Mouse (Mus musculus) layer of hippocampus, postnatal 25 days (tissue): ENCODE measurements around the gene Bcl7c. TPM values are rescaled to one million over a fixed set of nuclear protein-coding genes. Genes with fewer than 3 reads are reported as not detected.
"Not testable (repeated sequence)": the region's sequence is repeated elsewhere in the genome, so short reads cannot be mapped to it uniquely, and the experiment has no call there.

Experiments used
- DNase-seq, 2 experiments: peaks; one replicate each; pipeline ENCODE4 v3.0.0; 2022; ENCODE audit warnings: mixed read lengths in 2 of 2, low spot score in 1 of 2; ENCODE audit errors: extremely low spot score in 1 of 2
- total RNA-seq, 2 experiments: library from RNA; stranded (reverse); gene quantifications; 2 replicates each; pipeline ENCODE4 v1.2.3; 2021

Gene Bcl7c
- total RNA-seq, 2 experiments from 2014 or later: 24.0 to 25.7 TPM

GRCm38 (mm10) chr7:127651624-127652023 lies 57.1 kb downstream of the Bcl7c start:
- no peak for DNase-seq

DNA sequence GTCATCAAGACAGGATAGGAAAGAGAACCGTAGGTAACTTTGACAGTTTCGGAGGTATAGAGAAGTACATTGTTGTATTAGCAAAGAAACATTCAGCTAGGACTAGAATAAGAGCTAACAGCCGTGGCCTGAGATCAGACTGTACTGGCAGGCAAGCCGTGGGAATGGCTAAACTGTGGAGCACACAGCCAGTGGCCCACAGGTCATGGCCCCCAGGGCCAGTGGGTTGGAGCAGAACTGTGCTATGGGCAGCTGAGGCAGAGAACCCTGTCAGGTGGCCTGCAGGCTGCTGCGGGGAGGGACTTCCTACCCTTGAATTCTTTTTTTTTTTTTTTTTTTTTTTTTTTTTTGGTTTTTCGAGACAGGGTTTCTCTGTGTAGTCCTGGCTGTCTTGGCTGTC lies 59.5 kb downstream of the Bcl7c start:
- DNase-seq: no peak

DNA sequence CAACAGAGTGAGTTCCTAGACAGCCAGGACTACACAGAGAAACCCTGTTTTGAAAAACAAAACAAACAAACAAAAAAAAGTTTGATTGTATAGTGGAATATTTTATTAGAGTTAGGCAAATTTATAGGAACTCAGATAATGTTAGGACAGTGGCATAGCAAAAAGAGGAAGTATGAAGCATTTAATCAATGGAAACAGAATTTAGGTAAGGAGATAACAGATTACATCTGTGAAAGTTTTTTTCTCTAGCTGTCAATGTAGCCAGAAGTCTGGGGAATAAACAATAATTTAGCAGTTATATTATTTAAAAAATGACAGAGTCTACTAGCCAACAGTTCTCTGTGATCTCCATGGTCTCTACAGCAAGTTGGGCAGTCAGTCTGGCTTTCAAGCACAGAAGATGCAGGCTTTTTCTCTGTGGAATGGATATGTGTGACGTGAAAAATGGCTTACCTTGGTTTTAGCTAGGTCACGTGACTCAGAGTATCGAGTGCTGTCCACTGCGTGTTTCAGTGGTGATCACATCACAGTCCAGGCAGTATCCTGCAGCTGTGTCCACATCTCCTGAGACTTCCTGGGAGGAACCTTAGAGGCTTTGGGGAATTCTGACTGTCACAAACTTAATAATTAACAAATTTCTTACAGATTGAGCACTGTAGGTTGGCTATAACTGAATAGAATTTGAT lies 60.1 kb downstream of the Bcl7c start:
- no peak for DNase-seq

GRCm38 (mm10) chr7:127647576-127647975 lies 61.2 kb downstream of the Bcl7c start:
- DNase-seq: not testable (repeated sequence)

- DNase-seq: no peak
These were observed 62.4 kb downstream of the Bcl7c start for GRCm38 (mm10) chr7:127646363-127646762.

DNA sequence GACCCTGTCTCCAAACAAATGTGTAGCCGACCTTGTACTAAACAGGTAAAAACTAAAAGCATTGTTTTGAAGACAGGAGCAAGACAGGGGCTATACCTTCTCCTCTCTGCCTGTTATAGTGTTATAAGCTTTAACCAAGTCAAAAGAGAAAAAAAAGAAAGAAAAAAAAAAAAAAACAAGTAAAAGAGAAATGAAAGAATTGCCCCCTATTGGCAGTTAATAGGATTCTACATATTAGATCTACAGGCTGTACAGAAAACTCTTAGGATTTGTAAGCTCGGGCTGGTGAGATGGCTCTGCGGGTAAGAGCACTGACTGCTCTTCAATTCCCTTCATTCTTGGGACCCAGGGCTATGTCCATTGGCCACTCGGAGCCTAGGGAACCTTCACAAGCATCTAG lies 66.5 kb downstream of the Bcl7c start:
- DNase-seq: no peak

DNA sequence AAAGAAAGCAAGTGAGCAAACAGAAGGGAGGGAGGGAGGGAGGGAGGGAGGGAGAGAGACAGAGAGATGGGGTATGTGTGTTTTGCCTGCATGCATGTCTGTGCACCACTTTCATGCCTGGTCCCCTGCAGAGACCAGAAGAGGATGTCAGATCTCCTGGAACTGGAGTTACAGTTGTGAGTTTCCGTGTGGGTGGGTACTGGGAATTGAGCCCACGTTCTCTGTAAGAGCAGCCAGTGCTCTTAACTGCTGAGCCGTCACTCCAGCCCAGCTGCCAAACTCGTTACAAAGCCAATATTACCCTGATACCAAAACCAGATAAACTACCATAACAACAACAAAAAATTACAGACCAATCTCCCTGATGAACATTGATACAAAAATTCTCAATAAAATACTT lies 67.5 kb downstream of the Bcl7c start:
- no peak for DNase-seq

- DNase-seq: peak; percentile 51 to 75
These were observed 71.8 kb downstream of the Bcl7c start for GRCm38 (mm10) chr7:127636963-127637362.

DNA sequence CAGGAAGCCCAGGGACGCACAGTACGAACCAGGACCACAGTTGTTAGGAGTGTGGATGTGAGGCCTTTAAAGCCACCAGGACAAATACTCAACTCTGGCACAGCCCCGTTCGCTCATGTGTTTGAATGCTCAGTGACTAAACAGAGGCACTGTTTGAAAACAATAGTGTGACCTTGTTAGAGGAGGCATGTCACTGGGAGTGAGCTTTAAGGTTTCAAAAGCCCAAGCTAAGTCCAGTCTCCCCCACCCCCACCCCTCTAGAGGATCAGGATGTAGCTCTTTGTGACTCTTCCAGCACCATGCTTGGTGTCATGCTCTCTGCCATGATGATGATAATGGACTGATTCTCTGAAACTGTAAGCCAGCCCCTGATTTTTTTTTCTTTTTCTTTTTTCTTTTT lies 77.3 kb downstream of the Bcl7c start:
- no peak for DNase-seq

DNA sequence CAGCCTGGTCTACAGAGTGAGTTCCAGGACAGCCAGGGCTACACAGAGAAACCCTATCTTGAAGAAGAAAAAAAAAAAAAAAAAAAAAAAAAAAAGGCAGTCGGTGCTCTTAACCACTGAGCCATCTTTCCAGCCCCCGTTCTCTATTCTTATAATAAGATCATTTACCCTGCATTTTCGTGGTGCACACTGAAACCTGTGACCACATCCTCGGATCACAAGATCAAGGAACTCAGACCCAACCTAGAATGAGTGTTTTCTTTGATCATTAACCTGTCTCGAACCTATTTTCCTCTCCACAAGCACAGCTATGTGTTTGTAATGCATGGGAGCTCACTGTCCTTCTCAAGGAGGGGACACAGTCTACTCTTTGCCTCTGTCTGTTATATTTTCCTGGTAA lies 80.1 kb downstream of the Bcl7c start:
- no peak for DNase-seq

- DNase-seq: no peak
These were observed 82.3 kb downstream of the Bcl7c start for GRCm38 (mm10) chr7:127626471-127626870.

- no peak for DNase-seq
These were observed 82.7 kb downstream of the Bcl7c start for GRCm38 (mm10) chr7:127626039-127626438.

DNA sequence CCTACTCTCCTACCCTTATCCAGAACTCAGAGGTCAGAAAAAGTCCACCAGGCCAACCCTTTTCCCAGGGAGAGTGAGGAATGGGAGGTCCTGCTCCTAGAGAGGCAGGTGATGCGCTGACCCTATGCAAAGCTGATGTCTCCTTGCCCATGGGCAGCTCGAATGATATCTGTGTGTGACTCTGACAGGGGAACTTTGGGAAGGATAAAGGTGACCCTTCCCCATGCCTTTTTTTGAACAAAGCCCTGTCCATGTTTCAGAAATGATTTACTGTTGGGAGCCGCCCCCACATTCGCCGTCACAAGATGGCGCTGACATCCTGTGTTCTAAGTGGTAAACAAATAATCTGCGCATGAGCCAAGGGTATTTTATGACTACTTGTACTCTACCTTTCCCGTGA lies 90.3 kb downstream of the Bcl7c start:
- not testable (repeated sequence) for DNase-seq

DNA sequence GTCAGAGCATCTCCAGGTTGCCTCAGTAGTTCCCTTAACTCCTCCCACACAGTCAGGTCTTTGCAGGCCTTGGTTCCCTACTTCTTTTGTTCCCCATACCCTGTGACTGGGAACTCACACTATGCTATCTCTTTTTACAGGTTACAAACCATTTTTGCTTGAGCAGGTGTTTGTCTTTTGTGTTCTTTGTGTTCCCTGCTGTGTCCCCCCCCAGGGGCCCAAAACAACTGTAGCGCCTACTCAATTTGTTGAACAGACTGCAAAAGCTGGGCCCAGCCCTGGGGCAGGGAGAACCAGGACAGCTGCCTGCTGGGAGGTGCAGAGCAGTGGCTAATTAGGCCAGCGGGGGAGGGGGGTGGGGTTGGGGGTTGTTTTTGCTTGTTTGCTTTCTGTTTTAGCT lies 90.8 kb downstream of the Bcl7c start:
- DNase-seq: no peak

DNA sequence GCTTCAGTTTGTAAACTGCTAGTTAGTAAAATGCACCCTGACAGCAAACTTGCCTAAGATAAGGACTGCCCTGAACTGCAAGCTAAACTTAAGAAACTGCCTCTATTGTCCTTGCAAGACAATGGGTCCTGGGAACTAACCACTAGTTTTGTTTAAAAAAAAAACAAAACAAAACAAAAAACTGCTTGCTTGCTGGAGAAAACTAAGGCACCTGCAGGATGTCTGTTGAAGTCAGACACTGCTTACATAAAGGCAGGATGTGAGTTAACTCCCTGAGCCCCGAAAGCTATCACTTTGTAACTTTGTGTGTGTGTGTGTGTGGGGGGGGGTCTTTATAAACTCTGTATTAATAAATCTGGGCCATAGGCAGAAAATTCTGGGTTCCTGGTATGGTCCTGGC lies 91.9 kb downstream of the Bcl7c start:
- DNase-seq: no peak

- no peak for DNase-seq
These were observed 92.4 kb downstream of the Bcl7c start for GRCm38 (mm10) chr7:127616336-127616735.

DNA sequence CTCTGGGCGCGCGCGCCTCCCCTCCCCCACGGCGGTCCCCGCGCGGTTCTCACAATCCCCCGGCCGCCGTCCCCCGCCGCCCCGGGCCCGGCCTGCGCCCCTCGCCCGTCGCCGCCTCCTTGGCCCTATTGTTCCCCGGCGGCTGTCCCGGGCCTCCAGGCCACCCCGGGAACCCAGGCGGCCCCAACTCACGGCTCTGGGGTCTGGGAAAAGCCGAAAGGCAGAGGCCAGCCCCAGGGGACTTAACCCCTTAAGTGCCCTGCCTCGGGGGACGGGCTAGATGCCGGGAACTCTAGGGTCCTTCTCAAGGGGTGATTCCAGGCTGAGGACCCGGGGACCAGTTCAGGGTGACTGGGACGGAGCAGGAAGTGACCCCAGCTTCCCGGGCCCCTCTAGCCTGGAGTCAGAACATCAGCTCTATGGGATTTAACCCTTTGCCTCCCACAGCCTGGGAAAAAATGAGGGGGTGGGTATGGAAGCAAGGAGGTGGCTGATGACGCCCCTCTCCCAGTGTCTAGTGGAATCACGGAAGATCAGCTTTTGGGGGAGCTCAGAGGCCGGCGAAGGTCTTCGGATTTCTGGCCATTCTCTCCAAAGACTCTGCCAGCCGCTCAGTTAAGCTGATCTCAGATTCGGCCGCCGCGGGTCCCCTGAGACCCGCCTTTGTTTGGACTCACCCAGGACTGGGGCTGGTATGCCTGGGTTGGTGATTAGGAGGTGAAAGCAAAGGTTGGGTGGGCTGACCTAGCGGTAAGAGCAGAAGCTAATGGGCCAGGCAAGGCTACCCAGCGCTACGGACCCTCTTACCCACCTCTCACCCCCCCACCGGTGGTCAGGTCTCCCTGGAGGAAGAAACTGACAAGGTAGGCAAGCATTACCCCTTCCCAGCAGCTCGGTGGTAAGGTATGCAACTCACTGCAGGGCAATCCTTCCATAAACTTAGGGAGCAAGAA lies 93.6 kb downstream of the Bcl7c start, which contains the start of gene Zfp629:
TSS of gene Zfp629 (minus strand) at position 907 of the 953 bp plus-strand sequence.
- DNase-seq: peak; percentile 55 to 64

GRCm38 (mm10) chr7:127614511-127614890 lies 94.2 kb downstream of the Bcl7c start:
- no peak for DNase-seq

- DNase-seq: no peak
These were observed 94.6 kb downstream of the Bcl7c start for GRCm38 (mm10) chr7:127614091-127614490.

DNA sequence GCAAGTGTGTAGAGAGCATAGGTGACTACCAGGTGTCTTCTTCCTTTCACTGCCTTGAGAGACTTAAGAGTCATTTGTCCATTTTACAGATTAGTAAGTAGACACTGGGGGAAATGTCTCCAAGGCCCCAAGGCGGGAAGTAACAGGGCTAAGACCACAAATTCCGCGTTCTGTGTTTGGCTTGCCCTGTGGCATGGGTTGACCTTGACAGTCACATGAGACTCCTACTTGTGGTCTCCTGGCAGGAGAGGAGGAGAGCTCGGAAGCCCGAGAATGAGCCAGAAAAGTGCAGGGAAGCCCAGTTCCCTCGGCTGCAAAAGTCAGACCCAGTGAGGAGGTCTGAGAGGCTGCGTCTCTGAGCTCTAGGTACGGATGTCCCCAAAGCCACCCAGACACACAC lies 95.2 kb downstream of the Bcl7c start:
- no peak for DNase-seq

DNA sequence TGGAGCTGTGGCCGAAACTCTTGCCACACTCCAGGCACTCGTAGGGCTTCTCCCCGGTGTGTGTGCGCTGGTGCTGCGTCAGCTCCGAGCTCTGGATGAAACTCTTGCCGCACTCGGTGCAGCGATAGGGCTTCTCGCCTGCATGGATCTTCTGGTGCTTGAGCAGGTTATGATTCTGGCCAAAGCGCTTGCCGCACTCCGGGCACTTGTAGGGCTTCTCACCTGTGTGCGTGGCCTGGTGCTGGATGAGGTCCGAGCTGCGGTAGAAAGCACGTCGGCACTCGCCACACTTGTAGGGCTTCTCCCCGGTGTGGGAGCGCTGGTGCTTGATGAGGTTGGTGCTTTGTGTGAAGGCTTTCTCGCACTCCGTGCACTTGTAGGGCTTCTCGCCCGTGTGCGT lies 97.2 kb downstream of the Bcl7c start:
- DNase-seq: no peak
